Mouse (Mus musculus): Measurements from ENCODE around the gene Arhgef17. TPM values are rescaled to one million over a fixed set of nuclear protein-coding genes. Genes with fewer than 3 reads are reported as not detected.

Arhgef17 gene
- total RNA-seq, 1 experiment from 2014 or later, result 2.2 TPM

- no peak for ATAC-seq (replicated peaks in 1 of 2; ENCODE audit: insufficient read depth in 1 of 2, low FRiP score in 2 of 2, low TSS enrichment in 1 of 2, low read depth in 1 of 2, poor library complexity in 2 of 2, severe bottlenecking in 2 of 2)
Observed at GRCm38 (mm10) chr7:100866675-100867074, 65.2 kb downstream of the Arhgef17 start.

- ATAC-seq (replicated peaks in 1 of 2; ENCODE audit: insufficient read depth in 1 of 2, low FRiP score in 2 of 2, low TSS enrichment in 1 of 2, low read depth in 1 of 2, poor library complexity in 2 of 2, severe bottlenecking in 2 of 2), result peak; percentile 92 to 93
Observed at GRCm38 (mm10) chr7:100862828-100863638, 68.9 kb downstream of the Arhgef17 start, which contains the start of gene Relt. Relt (minus strand) TSS chr7:100863446.

- ATAC-seq (replicated peaks in 1 of 2; ENCODE audit: insufficient read depth in 1 of 2, low FRiP score in 2 of 2, low TSS enrichment in 1 of 2, low read depth in 1 of 2, poor library complexity in 2 of 2, severe bottlenecking in 2 of 2), result no peak
Observed at GRCm38 (mm10) chr7:100862353-100862752, 69.6 kb downstream of the Arhgef17 start.

- ATAC-seq (replicated peaks in 1 of 2; ENCODE audit: insufficient read depth in 1 of 2, low FRiP score in 2 of 2, low TSS enrichment in 1 of 2, low read depth in 1 of 2, poor library complexity in 2 of 2, severe bottlenecking in 2 of 2), result no peak
Observed at GRCm38 (mm10) chr7:100861209-100861608, 70.7 kb downstream of the Arhgef17 start.

GRCm38 (mm10) chr7:100860450-100860849 lies 71.5 kb downstream of the Arhgef17 start:
- ATAC-seq (replicated peaks in 1 of 2; ENCODE audit: insufficient read depth in 1 of 2, low FRiP score in 2 of 2, low TSS enrichment in 1 of 2, low read depth in 1 of 2, poor library complexity in 2 of 2, severe bottlenecking in 2 of 2), result no peak

- ATAC-seq (replicated peaks in 1 of 2; ENCODE audit: insufficient read depth in 1 of 2, low FRiP score in 2 of 2, low TSS enrichment in 1 of 2, low read depth in 1 of 2, poor library complexity in 2 of 2, severe bottlenecking in 2 of 2), result peak; percentile 88 to 89
Observed at GRCm38 (mm10) chr7:100855795-100856573, 75.9 kb downstream of the Arhgef17 start.

GRCm38 (mm10) chr7:100855300-100855699 lies 76.6 kb downstream of the Arhgef17 start:
- 0 out of 4 replicates have a peak, but pooled peaks of 1 of the 2 experiments have one; percentile 1 for ATAC-seq (replicated peaks in 1 of 2; ENCODE audit: insufficient read depth in 1 of 2, low FRiP score in 2 of 2, low TSS enrichment in 1 of 2, low read depth in 1 of 2, poor library complexity in 2 of 2, severe bottlenecking in 2 of 2)

GRCm38 (mm10) chr7:100854861-100855260 lies 77.0 kb downstream of the Arhgef17 start:
- no peak for ATAC-seq (replicated peaks in 1 of 2; ENCODE audit: insufficient read depth in 1 of 2, low FRiP score in 2 of 2, low TSS enrichment in 1 of 2, low read depth in 1 of 2, poor library complexity in 2 of 2, severe bottlenecking in 2 of 2)

GRCm38 (mm10) chr7:100854137-100854814 lies 77.6 kb downstream of the Arhgef17 start:
- ATAC-seq (replicated peaks in 1 of 2; ENCODE audit: insufficient read depth in 1 of 2, low FRiP score in 2 of 2, low TSS enrichment in 1 of 2, low read depth in 1 of 2, poor library complexity in 2 of 2, severe bottlenecking in 2 of 2), result no peak

- ATAC-seq (replicated peaks in 1 of 2; ENCODE audit: insufficient read depth in 1 of 2, low FRiP score in 2 of 2, low TSS enrichment in 1 of 2, low read depth in 1 of 2, poor library complexity in 2 of 2, severe bottlenecking in 2 of 2), result no peak
Observed at GRCm38 (mm10) chr7:100853396-100853795, 78.5 kb downstream of the Arhgef17 start.

- ATAC-seq (replicated peaks in 1 of 2; ENCODE audit: insufficient read depth in 1 of 2, low FRiP score in 2 of 2, low TSS enrichment in 1 of 2, low read depth in 1 of 2, poor library complexity in 2 of 2, severe bottlenecking in 2 of 2), result no peak
Observed at GRCm38 (mm10) chr7:100851481-100852356, 80.2 kb downstream of the Arhgef17 start.

- ATAC-seq (replicated peaks in 1 of 2; ENCODE audit: insufficient read depth in 1 of 2, low FRiP score in 2 of 2, low TSS enrichment in 1 of 2, low read depth in 1 of 2, poor library complexity in 2 of 2, severe bottlenecking in 2 of 2), result no peak
Observed at GRCm38 (mm10) chr7:100849508-100849907, 82.4 kb downstream of the Arhgef17 start.

- ATAC-seq (replicated peaks in 1 of 2; ENCODE audit: insufficient read depth in 1 of 2, low FRiP score in 2 of 2, low TSS enrichment in 1 of 2, low read depth in 1 of 2, poor library complexity in 2 of 2, severe bottlenecking in 2 of 2), result no peak
Observed at GRCm38 (mm10) chr7:100848744-100849143, 83.2 kb downstream of the Arhgef17 start.

GRCm38 (mm10) chr7:100847131-100847530 lies 84.8 kb downstream of the Arhgef17 start:
- ATAC-seq (replicated peaks in 1 of 2; ENCODE audit: insufficient read depth in 1 of 2, low FRiP score in 2 of 2, low TSS enrichment in 1 of 2, low read depth in 1 of 2, poor library complexity in 2 of 2, severe bottlenecking in 2 of 2), result no peak

GRCm38 (mm10) chr7:100846033-100846432 lies 85.9 kb downstream of the Arhgef17 start:
- ATAC-seq (replicated peaks in 1 of 2; ENCODE audit: insufficient read depth in 1 of 2, low FRiP score in 2 of 2, low TSS enrichment in 1 of 2, low read depth in 1 of 2, poor library complexity in 2 of 2, severe bottlenecking in 2 of 2), result peak in 1 of 2 experiments; percentile 37; a peak in 1 of 4 replicates

- ATAC-seq (replicated peaks in 1 of 2; ENCODE audit: insufficient read depth in 1 of 2, low FRiP score in 2 of 2, low TSS enrichment in 1 of 2, low read depth in 1 of 2, poor library complexity in 2 of 2, severe bottlenecking in 2 of 2), result peak; percentile 88 to 90
Observed at GRCm38 (mm10) chr7:100845412-100845811, 86.5 kb downstream of the Arhgef17 start.

GRCm38 (mm10) chr7:100845026-100845400 lies 86.9 kb downstream of the Arhgef17 start:
- ATAC-seq (replicated peaks in 1 of 2; ENCODE audit: insufficient read depth in 1 of 2, low FRiP score in 2 of 2, low TSS enrichment in 1 of 2, low read depth in 1 of 2, poor library complexity in 2 of 2, severe bottlenecking in 2 of 2), result no peak
